Mouse (Mus musculus): Measurements from ENCODE around the gene Olfr389.

DNA sequence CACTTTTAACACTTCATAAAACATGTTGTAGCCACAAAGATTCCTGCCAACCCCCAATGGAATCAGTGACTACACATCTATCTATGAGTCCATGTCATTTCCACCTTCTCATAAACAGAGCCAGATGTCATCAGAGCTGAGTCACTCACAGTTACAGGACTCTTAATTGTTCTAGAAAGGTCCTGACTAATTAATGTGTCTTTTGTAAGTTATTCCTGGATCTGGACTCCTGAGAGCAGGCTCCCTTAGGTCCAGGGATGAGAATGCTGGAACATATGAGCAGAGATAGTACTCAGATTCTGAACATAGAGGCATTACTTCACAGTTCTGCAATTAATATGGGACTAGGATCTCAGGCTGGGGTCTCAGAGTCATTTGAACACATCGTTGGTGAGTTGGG is 2.2 kb upstream of the Olfr389 start, which contains the start of gene Olfr390:
- no peak for TF ChIP-seq POLR2A (IDR thresholded peaks at IDR 0.05; ENCODE audit: low read depth, low read length)
- no peak for TF ChIP-seq CTCF (IDR thresholded peaks at IDR 0.05; ENCODE audit: borderline replicate concordance, insufficient read depth, low read length)
